Mouse (Mus musculus) midbrain, embryonic 10.5 days (tissue): Measurements from ENCODE around the gene Fbxl16. TPM values are rescaled to one million over a fixed set of nuclear protein-coding genes. Genes with fewer than 3 reads are reported as not detected.

Experiments
- DNase-seq: peaks from one replicate; pipeline ENCODE4 v3.0.0-alpha.2; 2017; ENCODE audit warnings: low spot score
- H3K27ac ChIP-seq: fragments of 300-500 bp; sonication (generic); replicated peaks from 2 replicates; pipeline ENCODE4 v1.5.1; 2016; ENCODE audit warnings: mild to moderate bottlenecking
- H3K27me3 ChIP-seq: fragments of 300-500 bp; sonication (generic); 2 replicates; pipeline ENCODE4 v1.6.1; 2016; ENCODE audit warnings: low read depth, mild to moderate bottlenecking; ENCODE audit not compliant: poor library complexity, severe bottlenecking
- H3K36me3 ChIP-seq: fragments of 300-500 bp; sonication (generic); 2 replicates; pipeline ENCODE4 v1.6.1; 2016; ENCODE audit warnings: mild to moderate bottlenecking, moderate library complexity
- H3K4me1 ChIP-seq: fragments of 300-500 bp; sonication (generic); 2 replicates; pipeline ENCODE4 v1.6.1; 2016
- H3K4me3 ChIP-seq: fragments of 300-500 bp; sonication (generic); 2 replicates; pipeline ENCODE4 v1.5.1; 2016; ENCODE audit warnings: mild to moderate bottlenecking, moderate library complexity
- H3K9me3 ChIP-seq: fragments of 300-500 bp; sonication (generic); replicated peaks from 2 replicates; pipeline ENCODE4 v1.6.1; 2016; ENCODE audit warnings: mild to moderate bottlenecking
- WGBS: fragments of 180-500 bp; shearing (Covaris S2); methylation state at CpG from one replicate; pipeline ENCODE4 v1.1.7; 2016; 5-methylcytosine and 5-hydroxymethylcytosine counted together
- polyA plus RNA-seq: library from polyadenylated mRNA; unstranded; fragments of >200 nt; fragmentation: Nextera tagmentation; extraction: Ambion mirVana; gene quantifications from 2 replicates; pipeline ENCODE4 v1.2.1, GENCODE M21; 2016

Gene Fbxl16
- polyA plus RNA-seq, 1 experiment from 2014 or later: 9.3 TPM

GRCm38 (mm10) chr17:25825311-25825710, 16.4 kb downstream of the Fbxl16 start:
- DNase-seq: no peak
- 88% methylated on average over 6 of the region's 6 CpGs for WGBS
- Histone ChIP-seq H3K36me3 (peaks cover 43% of the 10 kb centered on the region), H3K4me3 (peak overlapping the region; percentile 89), H3K27me3 (peaks cover 10% of the 10 kb centered on the region), H3K27ac (no peak overlapping the region), H3K4me1 (peaks cover 67% of the 10 kb centered on the region), H3K9me3 (no peaks in the 10 kb centered on the region)

- Histone ChIP-seq H3K9me3 (no peaks in the 10 kb centered on the region), H3K4me3 (peak overlapping the region; percentile 89; the same call in 1 of the 2 replicates), H3K36me3 (peaks cover 50% of the 10 kb centered on the region), H3K27ac (no peak overlapping the region), H3K4me1 (peaks cover 75% of the 10 kb centered on the region), H3K27me3 (0 out of 2 replicates have a peak, but pooled peaks cover 3% of the 10 kb centered on the region)
- DNase-seq: no peak
- 95% methylated on average over 27 of the region's 27 CpGs for WGBS
Observed at GRCm38 (mm10) chr17:25825984-25826570, 17.2 kb downstream of the Fbxl16 start.

GRCm38 (mm10) chr17:25827011-25827410, 18.1 kb downstream of the Fbxl16 start:
- H3K36me3 ChIP-seq: peaks cover 60% of the 10 kb centered on the region
- H3K4me3 ChIP-seq: peak overlapping the region; percentile 89; the same call in 1 of the 2 replicates
- no peaks in the 10 kb centered on the region for H3K27me3 ChIP-seq
- WGBS: 99% methylated on average over 13 of the region's 13 CpGs
- peaks cover 84% of the 10 kb centered on the region for H3K4me1 ChIP-seq
- H3K9me3 ChIP-seq: no peaks in the 10 kb centered on the region
- no peak for DNase-seq
- H3K27ac ChIP-seq: no peak overlapping the region

GRCm38 (mm10) chr17:25827546-25828222, 18.8 kb downstream of the Fbxl16 start:
- Histone ChIP-seq H3K27ac (peak overlapping the region; percentile 95; the same call in 1 of the 2 replicates), H3K36me3 (peaks cover 60% of the 10 kb centered on the region), H3K4me3 (peak overlapping the region; percentile 89), H3K9me3 (no peaks in the 10 kb centered on the region), H3K27me3 (no peaks in the 10 kb centered on the region), H3K4me1 (peaks cover 86% of the 10 kb centered on the region)
- WGBS: 94% methylated on average over 22 of the region's 22 CpGs
- DNase-seq: no peak

GRCm38 (mm10) chr17:25828223-25828594, 19.3 kb downstream of the Fbxl16 start:
- 83% methylated on average over 8 of the region's 8 CpGs for WGBS
- Histone ChIP-seq H3K27me3 (no peaks in the 10 kb centered on the region), H3K4me1 (peaks cover 84% of the 10 kb centered on the region), H3K9me3 (no peaks in the 10 kb centered on the region), H3K4me3 (peak overlapping the region; percentile 89), H3K27ac (peak overlapping the region; percentile 95), H3K36me3 (peaks cover 60% of the 10 kb centered on the region)
- DNase-seq: no peak

GRCm38 (mm10) chr17:25828712-25829557, 20.1 kb downstream of the Fbxl16 start, which contains the start of gene Jmjd8:
Gene Jmjd8, plus strand, starts transcription at chr17:25828867.
- H3K27ac ChIP-seq: peak within 1 kb of the TSS; percentile 95
- H3K4me1 ChIP-seq: peaks cover 88% of the 10 kb centered on the region
- DNase-seq: peak; percentile 88
- H3K27me3 ChIP-seq: no peaks in the 10 kb centered on the region
- peak within 1 kb of the TSS; percentile 89 for H3K4me3 ChIP-seq
- H3K9me3 ChIP-seq: no peaks in the 10 kb centered on the region
- WGBS: 1% methylated on average over 32 of the region's 32 CpGs
- H3K36me3 ChIP-seq: peaks cover 60% of the 10 kb centered on the region

GRCm38 (mm10) chr17:25829558-25830017, 20.7 kb downstream of the Fbxl16 start:
- DNase-seq: peak; percentile 41
- Histone ChIP-seq H3K9me3 (no peaks in the 10 kb centered on the region), H3K27ac (peak overlapping the region; percentile 95), H3K4me1 (peaks cover 88% of the 10 kb centered on the region), H3K4me3 (peak overlapping the region; percentile 89), H3K27me3 (no peaks in the 10 kb centered on the region), H3K36me3 (peaks cover 63% of the 10 kb centered on the region)
- WGBS: 47% methylated on average over 8 of the region's 8 CpGs

GRCm38 (mm10) chr17:25830200-25830753, 21.4 kb downstream of the Fbxl16 start:
- no peak overlapping the region for H3K27ac ChIP-seq
- peak overlapping the region; percentile 89; the same call in 1 of the 2 replicates for H3K4me3 ChIP-seq
- peaks cover 68% of the 10 kb centered on the region for H3K36me3 ChIP-seq
- 90% methylated on average over 4 of the region's 4 CpGs for WGBS
- no peak for DNase-seq
- no peaks in the 10 kb centered on the region for H3K27me3 ChIP-seq
- H3K9me3 ChIP-seq: no peaks in the 10 kb centered on the region
- peaks cover 88% of the 10 kb centered on the region for H3K4me1 ChIP-seq

- peak overlapping the region; percentile 89 for H3K4me3 ChIP-seq
- peaks cover 68% of the 10 kb centered on the region for H3K36me3 ChIP-seq
- no peaks in the 10 kb centered on the region for H3K9me3 ChIP-seq
- H3K27me3 ChIP-seq: no peaks in the 10 kb centered on the region
- H3K4me1 ChIP-seq: peaks cover 90% of the 10 kb centered on the region
- 90% methylated on average over 14 of the region's 14 CpGs for WGBS
- H3K27ac ChIP-seq: no peak overlapping the region
- DNase-seq: no peak
Observed at GRCm38 (mm10) chr17:25830806-25831431, 22.0 kb downstream of the Fbxl16 start.

- peak overlapping the region; percentile 89 for H3K4me3 ChIP-seq
- H3K36me3 ChIP-seq: peaks cover 65% of the 10 kb centered on the region
- no peak for DNase-seq
- H3K27ac ChIP-seq: peak overlapping the region; percentile 96
- H3K4me1 ChIP-seq: peaks cover 91% of the 10 kb centered on the region
- 68% methylated on average over 21 of the region's 21 CpGs for WGBS
- H3K27me3 ChIP-seq: no peaks in the 10 kb centered on the region
- H3K9me3 ChIP-seq: no peaks in the 10 kb centered on the region
Observed at GRCm38 (mm10) chr17:25831451-25832281, 22.8 kb downstream of the Fbxl16 start.

- under 1% methylated on average over 73 of the region's 77 CpGs for WGBS
- peaks cover 92% of the 10 kb centered on the region for H3K4me1 ChIP-seq
- no peaks in the 10 kb centered on the region for H3K27me3 ChIP-seq
- no peaks in the 10 kb centered on the region for H3K9me3 ChIP-seq
- peak overlapping the region; percentile 96 for H3K27ac ChIP-seq
- peaks cover 57% of the 10 kb centered on the region for H3K36me3 ChIP-seq
- peak overlapping the region; percentile 89 for H3K4me3 ChIP-seq
- peak; percentile 100 for DNase-seq
Observed at GRCm38 (mm10) chr17:25832436-25833290, 23.8 kb downstream of the Fbxl16 start.
